Mouse (Mus musculus): ENCODE data around the gene Ankrd53. TPM values are rescaled to one million over a fixed set of nuclear protein-coding genes. Genes with fewer than 3 reads are reported as not detected.

Ankrd53 gene
- polyA plus RNA-seq (2012; rRNA removed) = 0.14 TPM in 2 replicates

DNA sequence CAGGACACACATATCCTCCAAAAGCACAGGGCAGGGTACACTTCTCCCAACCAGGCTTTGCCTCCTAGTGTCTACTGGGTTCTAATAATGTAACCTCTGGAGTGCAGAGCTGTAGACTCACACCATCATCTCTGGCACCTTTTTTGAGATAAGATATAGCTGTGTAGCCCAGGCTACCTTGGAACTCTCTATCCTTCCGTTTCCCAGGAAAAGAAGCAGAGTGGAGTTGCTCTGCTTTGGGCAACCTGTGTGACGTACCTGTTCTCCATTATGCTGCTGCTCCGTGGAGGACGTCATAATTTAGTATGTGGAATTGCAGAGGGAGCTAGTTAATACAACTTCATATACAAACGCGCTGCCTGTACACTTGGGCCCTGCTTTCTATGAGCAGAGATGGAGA, at the start of gene Ankrd53:
Gene Ankrd53, plus strand, starts transcription at position 301 of the 400 bp plus-strand sequence.
- H3K27ac ChIP-seq (ENCODE audit: insufficient read depth, low read depth, low read length) = no peak within 1 kb of the TSS
- TF ChIP-seq CTCF (conservative IDR thresholded peaks at IDR 0.05; ENCODE audit: insufficient read depth, insufficient read length, low read depth, low read length) = no peak
- no peak for TF ChIP-seq POLR2A (IDR thresholded peaks at IDR 0.05; ENCODE audit: low read depth, low read length)
- no peaks in the 10 kb centered on the region for H3K27me3 ChIP-seq (replicated peaks; ENCODE audit: control insufficient read depth, insufficient read depth, low read length)
- WGBS = 32% methylated on average over 6 of the region's 6 CpGs
- H3K4me3 ChIP-seq (ENCODE audit: insufficient read depth, low read depth, low read length) = peak within 1 kb of the TSS; percentile 18; the same call in 1 of the 2 replicates
- no peaks in the 10 kb centered on the region for H3K36me3 ChIP-seq (ENCODE audit: control insufficient read depth, insufficient read depth, low read length)
- no peak for DNase-seq
- no peaks in the 10 kb centered on the region for H3K4me1 ChIP-seq (ENCODE audit: control insufficient read depth, insufficient read depth, low read length)

GRCm38 (mm10) chr6:83713271-83714136, 48.9 kb upstream of the Ankrd53 start:
- TF ChIP-seq POLR2A (IDR thresholded peaks at IDR 0.05; ENCODE audit: low read depth, low read length) (no peak), CTCF (conservative IDR thresholded peaks at IDR 0.05; ENCODE audit: insufficient read depth, insufficient read length, low read depth, low read length) (no peak)
- DNase-seq = no peak
- H3K36me3 ChIP-seq (ENCODE audit: control insufficient read depth, insufficient read depth, low read length) = no peaks in the 10 kb centered on the region
- WGBS = 11% methylated on average over 12 of the region's 12 CpGs
- no peak overlapping the region for H3K4me3 ChIP-seq (ENCODE audit: insufficient read depth, low read depth, low read length)
- no peak overlapping the region for H3K27ac ChIP-seq (ENCODE audit: insufficient read depth, low read depth, low read length)
- peaks cover 12% of the 10 kb centered on the region for H3K27me3 ChIP-seq (replicated peaks; ENCODE audit: control insufficient read depth, insufficient read depth, low read length)
- no peaks in the 10 kb centered on the region for H3K4me1 ChIP-seq (ENCODE audit: control insufficient read depth, insufficient read depth, low read length)

GRCm38 (mm10) chr6:83714221-83715123, 48.0 kb upstream of the Ankrd53 start:
- WGBS = 7% methylated on average over 34 of the region's 34 CpGs
- Histone ChIP-seq H3K27ac (ENCODE audit: insufficient read depth, low read depth, low read length) (no peak overlapping the region), H3K4me3 (ENCODE audit: insufficient read depth, low read depth, low read length) (no peak overlapping the region), H3K4me1 (ENCODE audit: control insufficient read depth, insufficient read depth, low read length) (no peaks in the 10 kb centered on the region), H3K36me3 (ENCODE audit: control insufficient read depth, insufficient read depth, low read length) (no peaks in the 10 kb centered on the region), H3K27me3 (replicated peaks; ENCODE audit: control insufficient read depth, insufficient read depth, low read length) (peaks cover 10% of the 10 kb centered on the region)
- DNase-seq = no peak
- no peak for TF ChIP-seq POLR2A (IDR thresholded peaks at IDR 0.05; ENCODE audit: low read depth, low read length)
- TF ChIP-seq CTCF (conservative IDR thresholded peaks at IDR 0.05; ENCODE audit: insufficient read depth, insufficient read length, low read depth, low read length) = no peak

GRCm38 (mm10) chr6:83715461-83716196, 46.8 kb upstream of the Ankrd53 start:
- WGBS = 11% methylated on average over 30 of the region's 30 CpGs
- H3K4me1 ChIP-seq (ENCODE audit: control insufficient read depth, insufficient read depth, low read length) = no peaks in the 10 kb centered on the region
- peaks cover 8% of the 10 kb centered on the region for H3K27me3 ChIP-seq (replicated peaks; ENCODE audit: control insufficient read depth, insufficient read depth, low read length)
- no peak overlapping the region for H3K4me3 ChIP-seq (ENCODE audit: insufficient read depth, low read depth, low read length)
- no peak overlapping the region for H3K27ac ChIP-seq (ENCODE audit: insufficient read depth, low read depth, low read length)
- no peak for TF ChIP-seq CTCF (conservative IDR thresholded peaks at IDR 0.05; ENCODE audit: insufficient read depth, insufficient read length, low read depth, low read length)
- no peak for TF ChIP-seq POLR2A (IDR thresholded peaks at IDR 0.05; ENCODE audit: low read depth, low read length)
- DNase-seq = no peak
- no peaks in the 10 kb centered on the region for H3K36me3 ChIP-seq (ENCODE audit: control insufficient read depth, insufficient read depth, low read length)

DNA sequence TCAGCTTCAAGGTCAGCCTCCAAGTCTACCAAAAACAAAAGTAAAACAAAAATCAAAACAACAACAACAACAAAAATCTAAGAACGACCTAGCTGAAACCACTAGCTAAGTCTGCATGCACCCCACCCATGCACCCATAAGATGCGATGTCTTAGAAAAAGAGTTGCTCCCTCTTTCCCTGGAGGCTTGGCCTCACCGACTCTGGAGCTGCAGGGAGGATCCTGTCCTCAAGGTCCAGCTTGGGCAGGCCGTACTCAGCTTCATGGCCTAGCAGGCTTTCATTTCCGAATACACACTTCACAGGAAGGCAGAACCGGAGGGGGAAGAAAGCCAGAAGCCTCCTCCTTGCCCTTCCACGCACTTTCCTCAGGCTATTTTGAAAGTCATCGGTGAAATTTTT, 45.4 kb upstream of the Ankrd53 start:
- Histone ChIP-seq H3K27me3 (replicated peaks; ENCODE audit: control insufficient read depth, insufficient read depth, low read length) (peaks cover 6% of the 10 kb centered on the region), H3K4me1 (ENCODE audit: control insufficient read depth, insufficient read depth, low read length) (no peaks in the 10 kb centered on the region), H3K27ac (ENCODE audit: insufficient read depth, low read depth, low read length) (no peak overlapping the region), H3K4me3 (ENCODE audit: insufficient read depth, low read depth, low read length) (no peak overlapping the region), H3K36me3 (ENCODE audit: control insufficient read depth, insufficient read depth, low read length) (no peaks in the 10 kb centered on the region)
- DNase-seq = no peak
- 11% methylated on average over 8 of the region's 8 CpGs for WGBS
- TF ChIP-seq CTCF (conservative IDR thresholded peaks at IDR 0.05; ENCODE audit: insufficient read depth, insufficient read length, low read depth, low read length) (no peak), POLR2A (IDR thresholded peaks at IDR 0.05; ENCODE audit: low read depth, low read length) (no peak)

DNA sequence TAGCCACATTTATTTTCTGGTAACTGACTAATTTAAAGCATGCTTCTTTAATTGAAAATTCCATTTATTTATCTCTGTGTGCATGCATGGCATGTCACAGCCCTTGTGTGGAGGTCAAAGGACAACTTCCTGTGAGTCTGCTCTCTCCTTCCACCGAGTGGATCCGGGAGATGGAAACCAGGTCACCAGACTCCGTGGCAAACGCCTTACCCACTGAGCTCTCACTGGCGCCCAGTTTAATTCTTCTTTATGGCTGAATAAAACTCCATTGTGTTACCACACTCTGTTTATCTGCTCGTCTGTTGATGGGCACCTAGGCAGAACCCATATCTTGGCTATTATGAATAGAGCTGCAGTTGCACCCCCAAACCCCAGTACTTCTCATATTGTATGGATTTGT, 39.9 kb upstream of the Ankrd53 start:
- 11% methylated on average over 6 of the region's 6 CpGs for WGBS
- Histone ChIP-seq H3K36me3 (ENCODE audit: control insufficient read depth, insufficient read depth, low read length) (no peaks in the 10 kb centered on the region), H3K4me1 (ENCODE audit: control insufficient read depth, insufficient read depth, low read length) (no peaks in the 10 kb centered on the region), H3K27ac (ENCODE audit: insufficient read depth, low read depth, low read length) (no peak overlapping the region), H3K4me3 (ENCODE audit: insufficient read depth, low read depth, low read length) (no peak overlapping the region), H3K27me3 (replicated peaks; ENCODE audit: control insufficient read depth, insufficient read depth, low read length) (peaks cover 2% of the 10 kb centered on the region; the same call in 1 of the 2 replicates)
- TF ChIP-seq POLR2A (IDR thresholded peaks at IDR 0.05; ENCODE audit: low read depth, low read length) (no peak), CTCF (conservative IDR thresholded peaks at IDR 0.05; ENCODE audit: insufficient read depth, insufficient read length, low read depth, low read length) (no peak)
- no peak for DNase-seq
